Mouse (Mus musculus) MEL (cell line): ENCODE results near the gene Ipo7.

Experiments used
- CTCF ChIP-seq, 3 experiments: IDR thresholded peaks in 2 of 3; conservative IDR thresholded peaks in 1 of 3; 2 replicates each; pipeline ENCODE4 v1.5.1; 2011 to 2012; ENCODE audit warnings: low read length in 3 of 3, low read depth in 2 of 3, mild to moderate bottlenecking in 2 of 3, improper control_type of control experiment in 1 of 3, inconsistent platforms in 1 of 3, mixed read lengths in 1 of 3, moderate library complexity in 1 of 3; ENCODE audit not compliant: control insufficient read depth in 1 of 3, insufficient read depth in 1 of 3, poor library complexity in 1 of 3, severe bottlenecking in 1 of 3
- POLR2A ChIP-seq, 2 experiments: IDR thresholded peaks; 2 replicates each; pipeline ENCODE4 v1.6.1; 2011 to 2012; ENCODE audit warnings: low read length in 2 of 2, mild to moderate bottlenecking in 2 of 2, control low read depth in 1 of 2, improper control_type of control experiment in 1 of 2, low read depth in 1 of 2, moderate library complexity in 1 of 2; ENCODE audit not compliant: control insufficient read depth in 1 of 2, insufficient read depth in 1 of 2, poor library complexity in 1 of 2
- POLR2AphosphoS2 ChIP-seq: IDR thresholded peaks from 2 replicates; pipeline ENCODE4 v1.6.1; 2011; ENCODE audit warnings: low read length, improper control_type of control experiment

- TF ChIP-seq POLR2AphosphoS2 (no peak), CTCF (IDR thresholded peaks at IDR 0.05 in 2 of 3, conservative IDR thresholded peaks at IDR 0.05 in 1 of 3; ENCODE audit: control insufficient read depth in 1 of 3, insufficient read depth in 1 of 3, low read depth in 2 of 3, low read length in 3 of 3, poor library complexity in 1 of 3, severe bottlenecking in 1 of 3) (no peak), POLR2A (IDR thresholded peaks at IDR 0.05; ENCODE audit: control insufficient read depth in 1 of 2, insufficient read depth in 1 of 2, low read depth in 1 of 2, low read length in 2 of 2, poor library complexity in 1 of 2) (no peak)
Observed at GRCm38 (mm10) chr7:110023553-110023952, 5.5 kb downstream of the Ipo7 start.
